Mouse (Mus musculus): Measurements from ENCODE around the gene Cpxm2.

DNA sequence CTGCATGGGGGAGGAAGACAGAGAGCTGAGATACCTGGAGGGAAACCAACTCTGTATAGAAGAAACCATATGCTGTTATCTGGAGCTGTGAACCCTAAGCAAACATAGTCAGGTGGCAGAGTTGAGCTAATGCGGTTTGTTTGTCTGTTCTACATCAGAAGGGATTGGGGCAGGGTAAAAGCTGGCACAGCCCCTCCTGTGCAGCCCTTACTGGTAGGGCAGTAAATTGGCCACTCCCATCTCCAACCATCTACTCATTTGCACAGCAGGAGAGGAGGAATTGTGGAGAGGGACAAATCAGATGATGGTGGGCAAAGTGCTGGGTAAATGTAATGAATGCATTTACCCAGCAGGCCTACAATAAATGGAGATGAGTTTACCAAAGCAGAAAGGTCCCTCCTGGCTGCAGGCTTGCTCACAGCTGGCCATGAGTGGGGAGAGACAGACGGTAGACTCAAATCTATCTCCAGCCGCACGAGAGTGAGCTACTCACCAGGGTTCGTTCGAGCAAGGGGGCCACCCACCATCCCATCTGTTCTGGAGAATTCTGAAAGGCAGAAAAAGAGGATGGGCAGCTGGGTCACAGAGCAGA, 122.5 kb downstream of the Cpxm2 start:
- no peak for TF ChIP-seq CTCF (IDR thresholded peaks at IDR 0.05)
- no peak for TF ChIP-seq EP300 (IDR thresholded peaks at IDR 0.05)

Measured in lung, postnatal 0 days (tissue).